ENCODE assay signal across 24 mouse cellular contexts in genomic region chr6:121145906-121146305, GRCm38 (mm10). TPM values are rescaled to one million over a fixed set of nuclear protein-coding genes. Genes with fewer than 3 reads are reported as not detected.
DNase-seq lines count a peak whose midpoint lies in the region; ATAC-seq and TF ChIP-seq lines count a peak whose summit lies in the region.
"Had no signal": no experiment of that assay in that cellular context is flagged by ENCODE, and none has a peak within 500 bp of the region (broad histone marks: within the 10 kb centered on the region; RNA-seq: fewer than 3 reads in every experiment).

No protein-coding gene starts in this region.

- no peaks in the 10 kb centered on the region for H3K36me3 ChIP-seq in hindbrain, embryonic 10.5 days
- no peaks in the 10 kb centered on the region for H3K36me3 ChIP-seq in hindbrain, embryonic 13.5 days
- H3K36me3 ChIP-seq in midbrain, embryonic 11.5 days (ENCODE audit: control insufficient read depth, insufficient read depth, low read length): no peaks in the 10 kb centered on the region
- no peaks in the 10 kb centered on the region for H3K36me3 ChIP-seq in midbrain, postnatal 0 days (ENCODE audit: insufficient read depth, low read length)
- no peaks in the 10 kb centered on the region for H3K36me3 ChIP-seq in embryonic facial prominence, embryonic 12.5 days
- H3K36me3 ChIP-seq: embryonic facial prominence, embryonic 13.5 days; neural tube, embryonic 12.5 days had no signal

- WGBS in hindbrain, embryonic 10.5 days: 23% methylated on average over 8 of the region's 8 CpGs
- 14% methylated on average over 8 of the region's 8 CpGs for WGBS in hindbrain, embryonic 13.5 days
- 31% methylated on average over 8 of the region's 8 CpGs for WGBS in midbrain, embryonic 11.5 days
- WGBS in midbrain, postnatal 0 days: 41% methylated on average over 8 of the region's 8 CpGs
- 43% methylated on average over 8 of the region's 8 CpGs for WGBS in embryonic facial prominence, embryonic 12.5 days

- H3K4me2 ChIP-seq in hindbrain, embryonic 13.5 days: no peak overlapping the region
- H3K4me2 ChIP-seq in midbrain, embryonic 11.5 days: no peak overlapping the region
- H3K4me2 ChIP-seq in midbrain, postnatal 0 days (ENCODE audit: low read depth, low read length, poor library complexity, severe bottlenecking): no peak overlapping the region
- no peak overlapping the region for H3K4me2 ChIP-seq in embryonic facial prominence, embryonic 12.5 days (replicated peaks)
- H3K4me2 ChIP-seq: embryonic facial prominence, embryonic 13.5 days; liver, embryonic 11.5 days; neural tube, embryonic 12.5 days had no signal

- H3K4me3 ChIP-seq in hindbrain, embryonic 10.5 days: no peak overlapping the region
- H3K4me3 ChIP-seq in hindbrain, embryonic 13.5 days: no peak overlapping the region
- H3K4me3 ChIP-seq in midbrain, embryonic 11.5 days (ENCODE audit: low read depth, low read length): no peak overlapping the region
- no peak overlapping the region for H3K4me3 ChIP-seq in midbrain, postnatal 0 days (ENCODE audit: low read depth, low read length)
- no peak overlapping the region for H3K4me3 ChIP-seq in embryonic facial prominence, embryonic 12.5 days
- H3K4me3 ChIP-seq: embryonic facial prominence, embryonic 13.5 days; gastrocnemius, adult 2 months; left cerebral cortex, adult 2 months; neural tube, embryonic 12.5 days had no signal

- H3K9me3 ChIP-seq in hindbrain, embryonic 10.5 days: no peaks in the 10 kb centered on the region
- H3K9me3 ChIP-seq in hindbrain, embryonic 13.5 days: no peaks in the 10 kb centered on the region
- no peaks in the 10 kb centered on the region for H3K9me3 ChIP-seq in midbrain, embryonic 11.5 days (ENCODE audit: control insufficient read depth, low read length)
- H3K9me3 ChIP-seq in midbrain, postnatal 0 days (ENCODE audit: low read length): no peaks in the 10 kb centered on the region
- no peaks in the 10 kb centered on the region for H3K9me3 ChIP-seq in embryonic facial prominence, embryonic 12.5 days
- H3K9me3 ChIP-seq: embryonic facial prominence, embryonic 13.5 days; neural tube, embryonic 12.5 days had no signal

- H3K4me1 ChIP-seq in hindbrain, embryonic 10.5 days (replicated peaks): peaks cover 46% of the 10 kb centered on the region
- peaks cover 28% of the 10 kb centered on the region for H3K4me1 ChIP-seq in hindbrain, embryonic 13.5 days (replicated peaks)
- peaks cover 16% of the 10 kb centered on the region for H3K4me1 ChIP-seq in midbrain, embryonic 11.5 days (ENCODE audit: control insufficient read depth, insufficient read depth, low read length)
- H3K4me1 ChIP-seq in midbrain, postnatal 0 days (ENCODE audit: insufficient read depth, low read length): no peaks in the 10 kb centered on the region
- H3K4me1 ChIP-seq in embryonic facial prominence, embryonic 12.5 days: peaks cover 35% of the 10 kb centered on the region; the same call in 1 of the 2 replicates

- peak overlapping the region; percentile 19 for H3K27ac ChIP-seq in hindbrain, embryonic 10.5 days
- H3K27ac ChIP-seq in hindbrain, embryonic 13.5 days: no peak overlapping the region
- no peak overlapping the region; the same call in 1 of the 2 replicates for H3K27ac ChIP-seq in midbrain, embryonic 11.5 days (ENCODE audit: low read depth, low read length)
- H3K27ac ChIP-seq in midbrain, postnatal 0 days (ENCODE audit: low read depth, low read length): no peak overlapping the region
- H3K27ac ChIP-seq in embryonic facial prominence, embryonic 12.5 days: 0 out of 2 replicates have a peak overlapping the region, but pooled peaks have one; percentile 30
- H3K27ac ChIP-seq: gastrocnemius, adult 2 months; left cerebral cortex, adult 2 months; neural tube, embryonic 12.5 days had no signal

- no peaks in the 10 kb centered on the region for H3K27me3 ChIP-seq in hindbrain, embryonic 10.5 days (ENCODE audit: insufficient read depth, poor library complexity, severe bottlenecking)
- no peaks in the 10 kb centered on the region for H3K27me3 ChIP-seq in hindbrain, embryonic 13.5 days
- no peaks in the 10 kb centered on the region for H3K27me3 ChIP-seq in midbrain, embryonic 11.5 days (ENCODE audit: control insufficient read depth, insufficient read depth, low read length)
- no peaks in the 10 kb centered on the region for H3K27me3 ChIP-seq in midbrain, postnatal 0 days (ENCODE audit: insufficient read depth, low read length)
- H3K27me3 ChIP-seq in embryonic facial prominence, embryonic 12.5 days: no peaks in the 10 kb centered on the region
- H3K27me3 ChIP-seq: CH12.LX; embryonic facial prominence, embryonic 13.5 days; neural tube, embryonic 12.5 days had no signal

- no peak for TF ChIP-seq CTCF in midbrain, postnatal 0 days (IDR thresholded peaks at IDR 0.05)

- no peak for ATAC-seq in hindbrain, embryonic 13.5 days (ENCODE audit: low FRiP score)
- ATAC-seq in midbrain, embryonic 11.5 days (ENCODE audit: low FRiP score): peak; percentile 55; the same call in 1 of the 2 replicates
- ATAC-seq in midbrain, postnatal 0 days (ENCODE audit: low FRiP score): no peak
- ATAC-seq in embryonic facial prominence, embryonic 12.5 days (ENCODE audit: insufficient number of reproducible peaks, insufficient read depth, low FRiP score, low TSS enrichment): no peak

- H3K9ac ChIP-seq in hindbrain, embryonic 13.5 days: no peak overlapping the region
- H3K9ac ChIP-seq in midbrain, embryonic 11.5 days (ENCODE audit: low read length): no peak overlapping the region
- H3K9ac ChIP-seq in midbrain, postnatal 0 days (replicated peaks; ENCODE audit: low read length, poor library complexity, severe bottlenecking): no peak overlapping the region
- no peak overlapping the region for H3K9ac ChIP-seq in embryonic facial prominence, embryonic 12.5 days
- H3K9ac ChIP-seq: embryonic facial prominence, embryonic 13.5 days; neural tube, embryonic 12.5 days had no signal

- DNase-seq in hindbrain, embryonic 10.5 days (ENCODE audit: low spot score): peak; percentile 63
- no peak for DNase-seq in midbrain, embryonic 11.5 days (ENCODE audit: low spot score, missing footprints)
- DNase-seq in midbrain, postnatal 0 days (ENCODE audit: low spot score): no peak
- peak; percentile 74 for DNase-seq in embryo, embryonic 10 days (ENCODE audit: low spot score)
- no peak for DNase-seq in thymus, postnatal 14 days
- DNase-seq: adrenal gland, postnatal 14 days; cerebellum, adult 18-20 months; cerebellum, postnatal 25 days; gastrocnemius, adult 2 months; heart, adult 11 months; heart, postnatal 36 days; kidney, adult 18-20 months; kidney, postnatal 25 days; left cerebral cortex, postnatal 4 days; lung, adult 18-20 months; lung, postnatal 36 days; thymus, postnatal 4 days had no signal

RNA-seq across cellular contexts. Expression of gene Mical3, which starts 15.1 kb away (rescaled TPM):
- polyA plus RNA-seq in hindbrain, embryonic 10.5 days (2016; fragmentation: Nextera tagmentation; extraction: Ambion mirVana): 10.3 and 11.8 TPM in 2 replicates
- polyA plus RNA-seq in hindbrain, embryonic 13.5 days (2015; fragmentation: Nextera tagmentation; extraction: Ambion mirVana): 33.8 and 34.5 TPM in 2 replicates
- 11.8 and 12.8 TPM in 2 replicates for polyA plus RNA-seq in midbrain, embryonic 11.5 days (2014; fragmentation: Nextera tagmentation; extraction: Ambion mirVana)
- 76.4 and 83.4 TPM in 2 replicates for total RNA-seq in midbrain, postnatal 0 days (2014; rRNA removed)
- polyA plus RNA-seq in midbrain, postnatal 0 days (2015; fragmentation: Nextera tagmentation; extraction: Ambion mirVana): 19.0 and 25.0 TPM in 2 replicates
- polyA plus RNA-seq in embryonic facial prominence, embryonic 12.5 days (2016; fragmentation: Nextera tagmentation; extraction: Ambion mirVana): 11.9 and 12.6 TPM in 2 replicates

RNA-seq across cellular contexts. Expression of gene Pex26, which starts 37.6 kb away (rescaled TPM):
- 9.2 and 10.1 TPM in 2 replicates for polyA plus RNA-seq in hindbrain, embryonic 10.5 days (2016; fragmentation: Nextera tagmentation; extraction: Ambion mirVana)
- polyA plus RNA-seq in hindbrain, embryonic 13.5 days (2015; fragmentation: Nextera tagmentation; extraction: Ambion mirVana): 13.9 and 14.7 TPM in 2 replicates
- polyA plus RNA-seq in midbrain, embryonic 11.5 days (2014; fragmentation: Nextera tagmentation; extraction: Ambion mirVana): 5.7 and 5.8 TPM in 2 replicates
- total RNA-seq in midbrain, postnatal 0 days (2014; rRNA removed): 31.2 and 32.6 TPM in 2 replicates
- 12.7 and 13.6 TPM in 2 replicates for polyA plus RNA-seq in midbrain, postnatal 0 days (2015; fragmentation: Nextera tagmentation; extraction: Ambion mirVana)
- polyA plus RNA-seq in embryonic facial prominence, embryonic 12.5 days (2016; fragmentation: Nextera tagmentation; extraction: Ambion mirVana): 11.4 and 11.8 TPM in 2 replicates

Comparison
In these comparisons a context has a peak if more than half of its experiments do, and no peak if none do; other contexts are left out.
1. H3K27ac ChIP-seq: peak in hindbrain, embryonic 10.5 days (single experiment) and embryonic facial prominence, embryonic 12.5 days (single experiment); none in hindbrain, embryonic 13.5 days (single experiment), midbrain, embryonic 11.5 days (single experiment) and midbrain, postnatal 0 days (single experiment).
2. DNase-seq: peak in hindbrain, embryonic 10.5 days (single experiment) and embryo, embryonic 10 days (single experiment); none in midbrain, embryonic 11.5 days (single experiment), midbrain, postnatal 0 days (single experiment) and thymus, postnatal 14 days (single experiment).